Mouse (Mus musculus) macrophage (primary cell): ENCODE data around the gene Amd1. TPM values are rescaled to one million over a fixed set of nuclear protein-coding genes. Genes with fewer than 3 reads are reported as not detected.
A peak's percentile ranks its signal among the peaks of the same experiment; 100 is the strongest.
"Not testable (repeated sequence)": the region's sequence is repeated elsewhere in the genome, so short reads cannot be mapped to it uniquely, and the experiment has no call there.

Source experiments
- H3K27ac ChIP-seq: fragments of 350-480 bp; formaldehyde crosslinking; 2 replicates; pipeline ENCODE4 v1.9.0; 2021
- H3K36me3 ChIP-seq: fragments of 350-480 bp; formaldehyde crosslinking; 2 replicates; pipeline ENCODE4 v1.9.0; 2021; ENCODE audit errors: inconsistent target
- H3K4me3 ChIP-seq: fragments of 350-480 bp; formaldehyde crosslinking; 2 replicates; pipeline ENCODE4 v1.9.0; 2021; ENCODE audit errors: inconsistent target
- H3K79me2 ChIP-seq: fragments of 350-480 bp; formaldehyde crosslinking; 2 replicates; pipeline ENCODE4 v1.9.0; 2021; ENCODE audit errors: inconsistent target
- WGBS: methylation state at CpG from one replicate; pipeline ENCODE4 v1.1.7; 2026; ENCODE audit warnings: inconsistent platforms; ENCODE audit not compliant: missing documents; 5-methylcytosine and 5-hydroxymethylcytosine counted together
- polyA plus RNA-seq: library from polyadenylated mRNA; stranded (reverse); fragments of 250-400 nt; gene quantifications from 3 replicates; pipeline ENCODE4 v1.2.4, GENCODE M21; 2018; ENCODE audit warnings: inconsistent platforms

Gene Amd1
- polyA plus RNA-seq, 1 experiment from 2014 or later: 35.2 TPM

DNA sequence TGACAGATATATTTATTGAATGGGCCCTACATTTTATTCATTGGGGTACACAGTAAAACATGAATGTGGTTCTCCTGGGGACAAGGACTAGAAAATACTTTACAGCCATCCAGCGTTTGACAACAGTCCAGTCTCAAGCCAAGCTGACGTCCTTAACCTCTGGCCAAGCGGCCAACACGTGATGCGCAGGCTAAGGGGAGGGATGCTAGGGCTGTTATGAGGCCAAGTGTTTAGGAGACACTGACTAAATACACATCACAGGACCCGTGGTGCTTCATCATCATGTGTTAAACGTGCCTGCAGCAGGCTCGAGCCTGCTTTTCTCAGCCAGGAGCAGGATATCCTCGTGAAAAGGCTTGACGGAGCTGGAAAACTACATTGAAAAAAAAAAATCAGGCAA, 18.3 kb upstream of the Amd1 start:
- H3K36me3 ChIP-seq: no peaks in the 10 kb centered on the region
- H3K4me3 ChIP-seq: no peak overlapping the region
- H3K27ac ChIP-seq: no peak overlapping the region
- H3K79me2 ChIP-seq: no peaks in the 10 kb centered on the region
- 95% methylated on average over 10 of the region's 10 CpGs for WGBS

DNA sequence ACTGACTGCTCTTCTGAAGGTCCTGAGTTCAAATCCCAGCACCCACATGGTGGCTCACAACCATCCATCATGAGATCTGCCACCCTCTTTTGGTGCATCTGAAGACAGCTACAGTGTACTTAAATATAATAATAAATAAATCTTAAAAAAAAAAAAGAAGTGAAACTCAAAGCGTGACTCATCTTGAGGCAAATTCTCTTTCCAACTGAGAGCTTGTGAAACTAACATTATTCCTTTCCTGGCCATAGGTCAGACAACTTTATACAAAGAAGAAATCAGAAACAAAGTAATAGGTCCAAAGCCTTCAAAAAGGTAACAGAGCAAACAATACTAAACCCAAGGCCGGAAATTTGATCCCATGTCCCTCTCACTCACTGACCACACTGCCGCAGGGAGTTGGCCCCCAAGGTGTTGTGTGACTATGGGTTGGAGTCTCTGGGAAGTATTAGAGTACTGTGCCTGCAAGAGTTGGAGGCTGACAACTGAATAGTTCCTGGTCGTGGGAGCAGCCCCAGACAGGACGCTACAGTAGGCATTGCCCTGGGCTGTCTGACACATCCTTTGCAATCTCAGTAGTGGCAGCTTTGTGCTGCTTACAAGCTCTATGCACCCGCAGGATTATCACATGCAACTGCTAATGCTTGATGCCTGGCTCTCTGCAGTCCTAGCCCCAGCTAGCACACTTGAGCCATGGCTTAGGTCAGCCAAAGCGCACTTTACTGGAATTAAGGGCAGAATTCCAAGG, 15.0 kb upstream of the Amd1 start:
- WGBS: 45% methylated on average over 7 of the region's 7 CpGs
- H3K27ac ChIP-seq: peak overlapping the region; percentile 69
- no peaks in the 10 kb centered on the region for H3K79me2 ChIP-seq
- H3K4me3 ChIP-seq: no peak overlapping the region
- no peaks in the 10 kb centered on the region for H3K36me3 ChIP-seq

DNA sequence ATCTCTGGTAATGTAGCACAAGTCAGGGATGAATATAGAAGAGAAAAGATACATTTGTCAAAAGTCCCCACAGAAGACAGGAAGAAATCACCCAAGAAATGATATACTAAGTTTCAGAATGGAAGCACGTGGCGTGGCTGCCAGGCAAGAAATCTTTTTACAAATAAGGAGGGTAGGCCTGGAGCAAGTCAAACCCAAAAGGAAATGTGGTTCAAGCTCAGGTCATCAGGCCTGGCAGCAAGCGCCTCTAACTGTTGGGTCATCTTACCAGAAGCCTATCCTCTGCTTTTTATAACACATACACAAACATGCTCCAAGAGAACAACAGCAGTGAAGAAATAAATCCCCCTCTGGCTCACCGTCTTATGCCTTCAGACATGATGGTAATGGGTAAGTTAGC, 10.8 kb upstream of the Amd1 start:
- Histone ChIP-seq H3K27ac (no peak overlapping the region), H3K4me3 (no peak overlapping the region), H3K79me2 (no peaks in the 10 kb centered on the region), H3K36me3 (no peaks in the 10 kb centered on the region)
- 87% methylated on average over 4 of the region's 4 CpGs for WGBS

GRCm38 (mm10) chr10:40309884-40310635, 8.1 kb upstream of the Amd1 start:
- H3K27ac ChIP-seq: no peak overlapping the region
- H3K4me3 ChIP-seq: no peak overlapping the region
- H3K79me2 ChIP-seq: no peaks in the 10 kb centered on the region
- 47% methylated on average over 5 of the region's 6 CpGs for WGBS
- no peaks in the 10 kb centered on the region for H3K36me3 ChIP-seq

- H3K27ac ChIP-seq: no peak overlapping the region
- 79% methylated on average over 4 of the region's 4 CpGs for WGBS
- H3K4me3 ChIP-seq: no peak overlapping the region
- no peaks in the 10 kb centered on the region for H3K79me2 ChIP-seq
- no peaks in the 10 kb centered on the region for H3K36me3 ChIP-seq
Observed at GRCm38 (mm10) chr10:40307826-40308583, 6.0 kb upstream of the Amd1 start.

GRCm38 (mm10) chr10:40305989-40306388, 4.0 kb upstream of the Amd1 start:
- H3K4me3 ChIP-seq: no peak overlapping the region
- 88% methylated on average over 1 of the region's 1 CpGs for WGBS
- H3K27ac ChIP-seq: no peak overlapping the region
- no peaks in the 10 kb centered on the region for H3K36me3 ChIP-seq
- H3K79me2 ChIP-seq: peaks cover under 1% of the 10 kb centered on the region; the same call in 1 of the 2 replicates

DNA sequence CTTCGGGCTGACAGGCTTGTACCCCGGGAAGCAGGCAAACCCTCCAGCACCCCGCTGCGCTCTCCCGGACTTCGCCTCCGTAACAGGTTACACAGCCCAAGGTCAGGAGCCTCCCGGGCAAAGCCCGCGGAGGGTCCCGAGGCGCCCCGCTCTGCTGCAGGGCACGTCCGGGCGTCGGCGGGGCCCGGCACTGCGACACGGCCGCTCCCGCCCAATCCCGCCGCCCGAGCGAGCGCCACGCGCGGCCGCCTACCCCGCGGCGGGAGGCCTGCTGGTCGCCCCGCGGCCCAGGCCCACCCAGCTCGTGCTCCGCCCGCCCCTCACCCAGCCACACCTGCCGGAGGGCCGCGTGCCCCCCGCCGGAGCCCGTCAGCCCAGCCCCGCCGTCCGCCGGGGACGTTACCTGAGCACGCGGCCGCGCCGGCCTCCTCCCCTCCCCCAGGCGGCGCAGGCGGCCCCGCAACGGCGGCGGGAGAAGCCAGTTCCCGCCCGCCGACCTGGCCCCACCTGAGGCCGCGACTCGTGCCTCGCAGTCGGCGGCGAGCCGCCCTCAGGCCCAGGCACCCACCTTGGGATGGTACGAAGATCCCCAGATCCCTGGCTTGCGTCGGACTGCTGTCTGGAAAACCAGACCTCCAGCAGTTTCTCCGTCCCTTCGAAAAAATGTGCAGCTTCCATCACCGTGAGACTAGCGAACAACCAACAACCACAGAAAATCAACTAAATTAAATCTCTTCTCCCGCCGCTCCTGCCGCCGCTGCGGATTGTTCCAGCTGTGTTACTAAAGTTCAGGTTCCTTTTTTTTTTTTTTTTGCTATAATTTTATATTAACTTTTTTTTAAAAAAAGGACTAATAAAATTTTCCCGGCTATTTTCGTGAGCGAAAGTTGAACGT, 558 bp downstream of the Amd1 start:
- not testable (repeated sequence) for H3K27ac ChIP-seq, H3K36me3 ChIP-seq
- Histone ChIP-seq H3K79me2 (peaks cover 46% of the 10 kb centered on the region), H3K4me3 (peak overlapping the region; percentile 86)
- 2% methylated on average over 54 of the region's 91 CpGs for WGBS

- under 1% methylated on average over 36 of the region's 36 CpGs for WGBS
- Histone ChIP-seq H3K36me3 (no peaks in the 10 kb centered on the region), H3K79me2 (peaks cover 53% of the 10 kb centered on the region), H3K27ac (no peak overlapping the region), H3K4me3 (peak overlapping the region; percentile 49)
Observed at GRCm38 (mm10) chr10:40300648-40301171, 1.3 kb downstream of the Amd1 start.

DNA sequence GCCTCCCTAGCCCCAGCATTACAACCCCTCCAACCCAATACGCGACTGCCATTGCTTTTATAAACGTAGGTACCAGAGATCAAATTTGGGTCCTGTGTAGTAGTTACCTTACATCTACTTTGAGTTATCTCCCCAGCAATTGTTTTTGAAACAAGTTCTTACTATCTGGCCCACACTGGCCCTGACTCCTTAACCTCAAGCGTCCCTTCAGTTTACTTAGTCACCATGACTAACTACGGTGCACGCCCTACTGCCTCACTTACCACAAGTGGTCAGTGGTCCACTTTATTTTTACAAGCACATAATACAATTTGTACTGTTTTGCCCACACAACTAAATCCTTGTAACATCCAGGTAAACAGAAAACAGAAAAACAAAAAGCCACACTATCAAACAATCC, 9.3 kb downstream of the Amd1 start:
- peaks cover 58% of the 10 kb centered on the region for H3K79me2 ChIP-seq
- WGBS: 93% methylated on average over 5 of the region's 6 CpGs
- no peak overlapping the region for H3K4me3 ChIP-seq
- H3K36me3 ChIP-seq: peaks cover 19% of the 10 kb centered on the region
- H3K27ac ChIP-seq: no peak overlapping the region

- H3K79me2 ChIP-seq: no peaks in the 10 kb centered on the region; the same call in 1 of the 2 replicates
- H3K36me3 ChIP-seq: peaks cover 4% of the 10 kb centered on the region
- H3K4me3 ChIP-seq: no peak overlapping the region
- no peak overlapping the region for H3K27ac ChIP-seq
- 0% methylated on average over 1 of the region's 1 CpGs for WGBS
Observed at GRCm38 (mm10) chr10:40286767-40287166, 15.2 kb downstream of the Amd1 start.

GRCm38 (mm10) chr10:40285571-40285970, 16.4 kb downstream of the Amd1 start:
- Histone ChIP-seq H3K27ac (no peak overlapping the region), H3K36me3 (no peaks in the 10 kb centered on the region), H3K4me3 (no peak overlapping the region), H3K79me2 (no peaks in the 10 kb centered on the region)
- 100% methylated on average over 1 of the region's 1 CpGs for WGBS

DNA sequence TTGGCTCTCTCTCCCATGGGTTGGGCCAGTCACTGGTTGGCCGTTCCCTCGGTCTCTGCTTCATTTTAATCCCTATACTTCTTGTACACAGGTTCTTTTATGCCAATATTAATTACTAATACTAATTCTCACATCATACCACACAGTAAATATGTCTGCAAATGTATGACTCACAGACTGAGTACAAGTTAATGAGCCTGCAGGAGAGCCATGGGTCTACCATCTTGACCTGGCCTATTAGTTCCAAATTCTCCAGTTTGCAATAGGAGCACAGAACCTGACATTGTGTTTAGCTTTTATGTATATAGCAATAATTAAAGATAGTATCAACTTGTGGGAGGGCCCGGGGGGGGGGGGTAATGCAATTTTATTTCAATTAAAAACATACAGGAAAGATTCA, 17.0 kb downstream of the Amd1 start:
- Histone ChIP-seq H3K79me2 (no peaks in the 10 kb centered on the region), H3K4me3 (no peak overlapping the region), H3K36me3 (no peaks in the 10 kb centered on the region), H3K27ac (no peak overlapping the region)
- WGBS: 93% methylated on average over 3 of the region's 3 CpGs

- Histone ChIP-seq H3K36me3 (no peaks in the 10 kb centered on the region), H3K27ac (no peak overlapping the region), H3K79me2 (no peaks in the 10 kb centered on the region), H3K4me3 (no peak overlapping the region)
- WGBS: 94% methylated on average over 7 of the region's 10 CpGs
Observed at GRCm38 (mm10) chr10:40284179-40284831, 17.7 kb downstream of the Amd1 start.
